Mouse (Mus musculus) cortical plate, adult 2 months (tissue): ENCODE measurements at regions not wholly inside any gene's neighbourhood (a gene's known extent, or its start where the extent isn't known, plus 50 kb on each side); places are given as distances from the start of the nearest gene placed in this dataset.

ENCODE experiments used
- H3K27ac ChIP-seq: fragments of 200-500 bp; 2 replicates; pipeline ENCODE4 v1.5.1; 2012; ENCODE audit warnings: low read length, control low read depth, inconsistent platforms; ENCODE audit not compliant: insufficient read depth
- H3K4me1 ChIP-seq: fragments of 200-500 bp; 2 replicates; pipeline ENCODE4 v1.6.1; 2011; ENCODE audit warnings: low read length; ENCODE audit not compliant: control insufficient read depth, insufficient read depth
- H3K4me3 ChIP-seq: fragments of 200-500 bp; 2 replicates; pipeline ENCODE4 v1.5.1; 2011; ENCODE audit warnings: mild to moderate bottlenecking, low read length, control low read depth; ENCODE audit not compliant: insufficient read depth
- CTCF ChIP-seq: fragments of 200-500 bp; IDR thresholded peaks from 2 replicates; pipeline ENCODE4 v1.5.1; 2011; ENCODE audit warnings: mild to moderate bottlenecking, control low read depth, low read length; ENCODE audit not compliant: insufficient read depth; ENCODE audit errors: extremely low read depth
- POLR2A ChIP-seq: fragments of 200-500 bp; IDR thresholded peaks from 2 replicates; pipeline ENCODE4 v1.6.1; 2011; ENCODE audit warnings: mild to moderate bottlenecking, low read length, control low read depth; ENCODE audit not compliant: insufficient read depth; ENCODE audit errors: extremely low read depth

DNA sequence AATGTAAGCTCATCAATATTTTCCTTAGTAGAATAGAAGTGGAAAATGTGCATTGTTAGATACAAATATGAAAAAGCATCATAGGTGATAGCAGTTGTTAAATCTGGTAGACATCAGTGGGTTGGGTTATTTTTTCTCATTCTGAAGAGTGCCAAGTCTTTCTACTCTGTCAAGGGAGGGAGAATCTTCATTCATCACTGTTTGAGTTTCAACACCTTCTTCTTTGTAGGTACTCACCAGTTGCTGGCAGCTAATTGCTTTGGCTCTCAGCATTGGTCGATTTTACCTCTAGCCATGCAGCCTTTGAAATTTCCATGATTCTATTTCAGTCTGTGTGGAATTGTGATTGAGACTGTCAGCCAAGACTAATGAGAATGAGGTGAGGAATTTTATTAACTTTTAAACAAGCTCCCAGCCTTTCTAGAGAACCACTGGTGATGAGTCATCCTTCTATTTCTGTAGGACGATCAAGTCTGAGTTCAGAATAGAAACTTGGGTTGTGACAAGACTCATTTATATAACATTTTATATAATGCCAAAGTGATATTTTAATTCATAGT is 590.3 kb downstream of the Gabrg1 start:
- peaks cover 1% of the 10 kb centered on the region; the same call in 1 of the 2 replicates for H3K4me1 ChIP-seq
- H3K4me3 ChIP-seq: no peak overlapping the region
- TF ChIP-seq POLR2A: no peak
- no peak for TF ChIP-seq CTCF
- peak overlapping the region; percentile 48 for H3K27ac ChIP-seq
